Mouse (Mus musculus) C2C12 (cell line): ENCODE results near the gene Cabp1.

Experiments used
- CEBPB ChIP-seq: IDR thresholded peaks from one replicate; pipeline ENCODE4 v1.6.1; 2011; ENCODE audit warnings: low read depth, mild to moderate bottlenecking, control low read depth, moderate library complexity
- CTCF ChIP-seq: IDR thresholded peaks from one replicate; pipeline ENCODE4 v1.5.1; 2011; ENCODE audit not compliant: control insufficient read depth, insufficient read depth, insufficient read length
- MAX ChIP-seq: IDR thresholded peaks from one replicate; pipeline ENCODE4 v1.6.1; 2011; ENCODE audit warnings: mild to moderate bottlenecking, control low read depth
- MYOG ChIP-seq: IDR thresholded peaks from one replicate; pipeline ENCODE4 v1.6.1; 2011; ENCODE audit not compliant: control insufficient read depth, insufficient read length; ENCODE audit errors: extremely low read depth
- USF1 ChIP-seq: IDR thresholded peaks from one replicate; pipeline ENCODE4 v1.6.1; 2011; ENCODE audit warnings: low read depth, mild to moderate bottlenecking, control low read depth, moderate library complexity

- no peak for TF ChIP-seq CTCF
- no peak for TF ChIP-seq USF1
- no peak for TF ChIP-seq MYOG
- no peak for TF ChIP-seq MAX
- no peak for TF ChIP-seq CEBPB
Observed at GRCm38 (mm10) chr5:115146747-115147130, 47.4 kb downstream of the Cabp1 start.
